Mouse (Mus musculus) kidney, adult 2 months (tissue): ENCODE measurements around the gene Rab3a. TPM values are rescaled to one million over a fixed set of nuclear protein-coding genes. Genes with fewer than 3 reads are reported as not detected.
A peak's percentile ranks its signal among the peaks of the same experiment; 100 is the strongest.

Source experiments
- DNase-seq: peaks from one replicate; pipeline ENCODE4 v3.0.0; 2021
- H3K27ac ChIP-seq: fragments of 200-500 bp; 2 replicates; pipeline ENCODE4 v1.5.1; 2012; ENCODE audit warnings: low read depth, low read length, control low read depth, inconsistent platforms; ENCODE audit not compliant: insufficient read depth
- H3K27me3 ChIP-seq: fragments of 200-500 bp; replicated peaks from 2 replicates; pipeline ENCODE4 v1.6.1; 2012; ENCODE audit warnings: mild to moderate bottlenecking, moderate library complexity, low read length, inconsistent platforms; ENCODE audit not compliant: control insufficient read depth, insufficient read depth
- H3K36me3 ChIP-seq: fragments of 200-500 bp; 2 replicates; pipeline ENCODE4 v1.6.1; 2012; ENCODE audit warnings: mild to moderate bottlenecking, moderate library complexity, low read length, inconsistent platforms; ENCODE audit not compliant: control insufficient read depth, insufficient read depth
- H3K4me1 ChIP-seq: fragments of 200-500 bp; 2 replicates; pipeline ENCODE4 v1.6.1; 2011; ENCODE audit warnings: low read length; ENCODE audit not compliant: control insufficient read depth, insufficient read depth
- H3K4me3 ChIP-seq: fragments of 200-500 bp; 2 replicates; pipeline ENCODE4 v1.5.1; 2011; ENCODE audit warnings: mild to moderate bottlenecking, low read depth, low read length, control low read depth; ENCODE audit not compliant: insufficient read depth
- CTCF ChIP-seq: fragments of 200-500 bp; conservative IDR thresholded peaks from 2 replicates; pipeline ENCODE4 v1.5.1; 2011; ENCODE audit warnings: low read depth, mild to moderate bottlenecking, control low read depth, low read length, moderate library complexity, mixed read lengths; ENCODE audit not compliant: insufficient read depth, insufficient read length
- POLR2A ChIP-seq: fragments of 200-500 bp; IDR thresholded peaks from one replicate; pipeline ENCODE4 v1.6.1; 2011; ENCODE audit warnings: low read depth, low read length, control low read depth
- WGBS: fragments of 180-500 bp; shearing (Covaris S2); methylation state at CpG from one replicate; pipeline ENCODE4 v1.1.7; 2018; 5-methylcytosine and 5-hydroxymethylcytosine counted together
- polyA plus RNA-seq: library from polyadenylated mRNA; depleted of rRNA; stranded (reverse); fragments of >200 nt; gene quantifications from 2 replicates; pipeline ENCODE4 v1.2.3, GENCODE M21; 2012

Rab3a gene
- polyA plus RNA-seq, 1 experiment = 31.1 TPM

DNA sequence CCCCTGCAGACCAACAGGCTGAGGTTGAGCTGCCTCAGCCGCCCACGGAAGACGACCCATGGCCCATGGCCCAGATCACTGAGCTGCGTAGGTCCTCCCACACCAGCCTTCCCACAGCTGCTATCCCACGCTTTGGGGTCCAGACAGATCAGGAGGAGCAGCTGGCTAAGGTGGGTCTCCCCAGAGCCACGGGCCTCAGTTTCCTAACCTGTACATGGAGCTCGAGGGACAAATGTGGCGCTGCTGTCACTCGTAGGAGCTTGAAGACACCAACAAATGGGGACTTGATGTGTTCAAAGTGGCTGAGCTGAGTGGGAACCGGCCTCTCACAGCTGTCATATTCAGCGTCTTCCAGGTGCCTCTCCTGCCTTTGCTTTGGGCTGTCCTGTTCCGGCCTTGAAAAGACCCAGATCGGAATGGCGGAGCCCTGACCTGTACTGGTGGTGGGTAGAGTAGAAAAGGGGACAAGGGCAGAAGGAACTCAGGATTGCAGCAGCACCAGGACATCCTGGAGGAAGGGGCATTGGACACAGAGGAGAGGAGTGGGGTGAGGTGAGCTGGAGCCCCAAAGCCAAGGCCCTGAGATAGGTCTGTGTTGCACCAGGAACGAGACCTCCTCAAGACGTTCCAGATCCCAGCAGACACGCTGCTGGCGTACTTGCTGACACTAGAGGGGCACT, 7.1 kb upstream of the Rab3a start:
- TF ChIP-seq CTCF = no peak
- no peak for TF ChIP-seq POLR2A
- DNase-seq = no peak
- no peak overlapping the region for H3K4me3 ChIP-seq
- H3K4me1 ChIP-seq = peaks cover 3% of the 10 kb centered on the region; the same call in 1 of the 2 replicates
- H3K27ac ChIP-seq = no peak overlapping the region
- no peaks in the 10 kb centered on the region for H3K36me3 ChIP-seq
- WGBS = 84% methylated on average over 18 of the region's 18 CpGs
- H3K27me3 ChIP-seq = no peaks in the 10 kb centered on the region

DNA sequence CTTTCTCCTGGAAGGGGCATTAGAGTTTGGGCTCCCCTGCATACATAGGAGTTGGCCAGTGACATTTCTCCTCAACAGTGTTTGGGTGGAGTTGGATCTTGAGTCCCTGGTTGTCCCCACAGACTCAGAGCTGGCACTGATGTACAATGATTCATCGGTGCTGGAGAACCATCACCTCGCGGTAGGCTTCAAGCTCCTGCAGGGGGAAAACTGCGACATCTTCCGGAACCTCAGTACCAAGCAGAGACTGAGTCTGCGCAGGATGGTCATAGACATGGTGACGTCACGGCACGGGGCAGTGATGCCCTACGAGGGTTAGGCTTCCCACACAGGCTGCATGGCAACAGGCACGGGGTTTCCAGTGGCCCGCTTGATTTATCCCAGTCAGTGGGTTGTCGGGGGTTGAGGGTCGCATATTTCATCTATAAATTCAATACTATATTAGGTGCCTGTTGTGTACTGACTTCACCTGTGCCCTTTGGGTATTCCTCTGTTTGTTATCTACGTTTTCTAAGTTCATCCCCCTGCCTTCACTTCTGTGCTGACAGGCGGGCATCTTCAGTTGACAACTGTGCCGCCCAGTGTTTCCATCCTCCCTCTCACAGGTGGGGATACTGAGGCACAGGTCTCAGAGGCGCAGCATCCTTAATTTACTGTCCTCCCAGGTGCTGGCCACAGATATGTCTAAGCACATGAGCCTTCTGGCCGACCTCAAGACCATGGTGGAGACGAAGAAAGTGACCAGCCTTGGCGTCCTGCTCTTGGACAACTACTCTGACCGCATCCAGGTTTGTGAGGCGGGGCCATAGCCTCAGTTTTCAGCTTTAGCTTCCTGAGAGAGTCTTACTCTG, 6.0 kb upstream of the Rab3a start:
- no peak for DNase-seq
- TF ChIP-seq CTCF (no peak), POLR2A (no peak)
- Histone ChIP-seq H3K36me3 (no peaks in the 10 kb centered on the region), H3K27me3 (no peaks in the 10 kb centered on the region), H3K4me1 (peaks cover 5% of the 10 kb centered on the region; the same call in 1 of the 2 replicates), H3K27ac (no peak overlapping the region), H3K4me3 (no peak overlapping the region)
- 92% methylated on average over 23 of the region's 23 CpGs for WGBS

DNA sequence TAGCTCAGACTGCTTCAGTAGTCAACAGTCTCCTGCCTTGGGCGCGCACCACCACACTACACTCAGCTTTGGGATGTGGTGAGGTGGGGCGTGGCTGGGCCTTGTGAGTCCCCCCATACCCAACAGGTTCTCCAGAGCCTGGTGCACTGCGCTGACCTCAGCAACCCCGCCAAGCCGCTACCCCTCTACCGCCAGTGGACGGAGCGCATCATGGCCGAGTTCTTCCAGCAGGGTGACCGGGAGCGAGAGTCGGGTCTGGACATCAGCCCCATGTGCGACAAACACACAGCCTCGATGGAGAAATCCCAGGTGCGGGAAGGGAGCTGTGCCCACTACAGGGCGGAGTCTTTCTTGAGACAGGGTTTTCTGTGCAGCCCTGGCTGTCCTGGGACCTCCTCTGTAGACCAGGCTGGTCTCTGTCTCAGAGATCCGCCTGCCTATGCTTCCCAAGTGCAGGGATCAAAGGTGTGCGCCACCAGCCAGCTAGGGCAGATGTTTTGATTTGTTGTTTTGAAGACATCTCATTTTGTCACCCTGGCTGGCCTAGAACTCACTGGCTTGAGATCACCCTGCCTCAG, 5.3 kb upstream of the Rab3a start:
- TF ChIP-seq CTCF (no peak), POLR2A (no peak)
- peaks cover 5% of the 10 kb centered on the region; the same call in 1 of the 2 replicates for H3K4me1 ChIP-seq
- WGBS = 89% methylated on average over 19 of the region's 19 CpGs
- H3K4me3 ChIP-seq = no peak overlapping the region
- H3K36me3 ChIP-seq = no peaks in the 10 kb centered on the region
- no peak for DNase-seq
- H3K27ac ChIP-seq = no peak overlapping the region
- H3K27me3 ChIP-seq = no peaks in the 10 kb centered on the region

DNA sequence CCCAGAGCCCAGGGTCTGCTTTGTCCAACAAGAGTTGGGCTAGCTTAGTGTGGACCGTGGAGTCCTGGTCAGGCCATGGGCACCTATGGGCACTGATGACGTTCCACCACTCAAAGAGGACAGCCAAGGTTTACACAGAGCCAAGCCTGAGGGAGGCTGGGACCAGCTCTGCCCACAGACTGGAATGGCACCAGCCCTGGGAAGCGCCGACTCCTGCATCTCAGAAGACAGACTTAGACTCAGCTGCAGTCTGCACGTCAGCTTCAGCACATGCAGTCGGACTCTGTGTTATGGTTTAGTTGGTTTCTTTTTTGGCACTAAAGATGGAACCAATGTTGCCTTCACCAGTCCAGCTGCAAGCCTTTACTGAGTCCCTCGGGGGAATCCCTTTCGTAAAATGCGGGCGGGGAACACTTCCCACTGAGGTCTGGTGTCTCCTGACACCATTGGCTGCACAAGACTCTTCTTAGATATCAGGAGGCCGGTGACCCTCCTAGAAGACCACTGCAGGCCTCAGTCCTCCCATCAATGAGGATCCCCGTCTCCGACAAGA, 4.3 kb upstream of the Rab3a start:
- DNase-seq = no peak
- TF ChIP-seq POLR2A (no peak), CTCF (no peak)
- no peaks in the 10 kb centered on the region for H3K36me3 ChIP-seq
- no peak overlapping the region for H3K4me3 ChIP-seq
- H3K27me3 ChIP-seq = no peaks in the 10 kb centered on the region
- 85% methylated on average over 13 of the region's 13 CpGs for WGBS
- H3K27ac ChIP-seq = no peak overlapping the region
- H3K4me1 ChIP-seq = peaks cover 7% of the 10 kb centered on the region; the same call in 1 of the 2 replicates

DNA sequence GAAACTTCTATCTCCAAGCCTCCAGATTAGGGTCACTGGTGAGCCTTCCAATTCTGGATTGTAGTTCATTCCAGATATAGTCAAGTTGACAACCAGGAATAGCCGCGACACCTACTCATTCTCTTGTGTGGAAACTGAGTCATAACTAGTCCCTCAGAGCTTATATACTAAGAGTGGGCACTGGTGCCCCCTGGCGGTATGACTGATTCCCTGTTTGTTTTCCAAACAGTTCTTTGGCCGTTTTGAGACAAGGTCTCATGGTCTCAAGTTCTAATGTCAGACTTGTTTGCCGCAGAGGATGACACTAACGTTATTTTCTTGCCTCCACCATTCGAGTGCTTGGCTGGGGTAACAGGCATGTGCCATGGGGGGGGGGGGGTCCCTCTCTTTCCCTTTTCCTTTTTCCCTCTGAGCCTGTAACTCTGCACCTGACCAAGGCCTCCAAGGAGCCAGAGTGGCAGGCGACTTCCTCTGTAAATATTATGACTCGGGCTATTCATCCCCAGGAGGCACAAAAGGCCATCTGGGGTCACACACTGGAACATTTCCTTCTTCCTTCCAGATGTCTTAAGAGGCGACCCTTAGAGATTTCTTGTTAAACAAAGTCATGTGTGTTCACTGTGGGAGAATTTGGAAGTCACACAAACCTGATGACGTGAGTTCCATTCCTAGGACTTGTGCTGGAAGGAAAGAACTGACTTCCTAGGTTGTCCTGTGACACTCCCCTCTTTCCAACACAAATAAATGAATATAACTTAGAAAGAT, 2.3 kb upstream of the Rab3a start:
- peak; percentile 92 for DNase-seq
- Histone ChIP-seq H3K27ac (peak overlapping the region; percentile 98), H3K4me3 (no peak overlapping the region), H3K27me3 (no peaks in the 10 kb centered on the region), H3K4me1 (peaks cover 8% of the 10 kb centered on the region; the same call in 1 of the 2 replicates), H3K36me3 (no peaks in the 10 kb centered on the region)
- TF ChIP-seq POLR2A (no peak), CTCF (peak; percentile 68)
- 16% methylated on average over 11 of the region's 11 CpGs for WGBS

DNA sequence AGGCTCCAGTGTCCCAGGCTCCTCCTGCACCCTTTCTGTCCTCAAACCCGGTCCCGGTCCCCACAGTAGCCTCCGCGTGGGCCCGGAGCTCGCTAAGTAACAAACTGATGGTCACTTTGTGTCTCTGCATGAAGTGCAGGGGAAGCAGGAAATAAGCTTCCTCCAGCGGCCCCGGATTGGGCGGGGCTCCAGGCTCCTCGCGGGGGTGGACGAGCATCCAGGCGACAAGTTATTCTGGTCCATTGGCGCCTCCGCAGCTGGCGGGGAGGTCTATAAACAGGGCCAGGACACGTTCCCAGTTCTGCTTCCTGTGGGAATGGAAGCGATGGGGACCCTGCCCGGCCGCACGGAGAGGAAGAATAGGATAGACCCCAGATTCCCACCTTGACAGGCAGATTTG, 1.3 kb upstream of the Rab3a start:
- peaks cover 8% of the 10 kb centered on the region; the same call in 1 of the 2 replicates for H3K4me1 ChIP-seq
- H3K27ac ChIP-seq = peak overlapping the region; percentile 98
- H3K27me3 ChIP-seq = no peaks in the 10 kb centered on the region
- 8% methylated on average over 21 of the region's 21 CpGs for WGBS
- DNase-seq = peak; percentile 92
- TF ChIP-seq CTCF (no peak), POLR2A (peak; percentile 4)
- peak overlapping the region; percentile 15 for H3K4me3 ChIP-seq
- H3K36me3 ChIP-seq = no peaks in the 10 kb centered on the region
